Mouse (Mus musculus) monocyte, adult 5-6 weeks (primary cell): ENCODE data around the gene Cdk13. TPM values are rescaled to one million over a fixed set of nuclear protein-coding genes. Genes with fewer than 3 reads are reported as not detected.

Experiments used
- ATAC-seq: fragments of 153-309, 156-312 bp; replicated peaks from 2 replicates; pipeline ENCODE4 v1.8.0; 2017; ENCODE audit warnings: mild to moderate bottlenecking; ENCODE audit not compliant: low TSS enrichment, insufficient number of reproducible peaks, severe bottlenecking, poor library complexity, low FRiP score
- total RNA-seq: library from RNA; stranded (forward); fragments of 200-1000, 200-491, 200-594 nt; gene quantifications from 3 replicates; pipeline ENCODE4 v1.2.3, GENCODE M21; 2017

The Cdk13 gene
- total RNA-seq, 1 experiment from 2014 or later = 114 TPM

DNA sequence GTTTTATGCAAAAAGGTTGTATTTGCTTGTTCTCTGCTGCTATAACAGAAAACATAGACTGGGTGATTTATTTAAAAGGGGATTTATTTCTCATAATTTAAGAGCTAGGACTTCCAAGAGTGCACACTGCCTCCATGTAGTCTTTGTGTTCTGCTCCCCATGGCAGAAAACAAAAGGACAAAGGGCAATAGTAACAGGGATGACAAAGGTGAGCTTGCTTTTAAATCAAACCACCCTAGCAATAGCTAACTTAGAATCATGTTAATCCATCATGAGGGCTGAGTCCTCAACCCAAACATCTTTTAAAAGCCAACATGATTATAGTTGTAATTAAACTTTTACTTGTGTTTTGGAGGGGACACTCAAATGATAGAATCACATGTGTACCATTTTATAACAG, 115.4 kb downstream of the Cdk13 start:
- no peak for ATAC-seq

DNA sequence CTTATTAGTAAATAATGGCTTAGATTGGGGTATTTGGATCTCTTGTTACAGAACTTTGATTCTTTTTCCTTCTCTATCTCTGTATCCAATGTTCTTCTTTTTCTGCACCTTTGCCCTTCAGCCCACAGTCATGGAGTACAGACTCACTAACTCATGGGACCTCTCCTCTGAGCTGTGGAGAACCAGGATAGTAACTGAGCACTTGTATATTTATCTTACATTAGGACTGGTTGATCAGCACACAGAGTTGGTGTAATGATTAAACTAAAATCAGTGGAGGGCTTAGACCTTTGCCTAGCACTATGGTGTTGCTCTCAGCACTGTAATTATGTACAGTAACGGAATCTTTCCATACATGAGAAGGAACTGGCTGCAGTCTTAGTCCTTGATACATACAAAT, 133.8 kb downstream of the Cdk13 start:
- no peak for ATAC-seq

DNA sequence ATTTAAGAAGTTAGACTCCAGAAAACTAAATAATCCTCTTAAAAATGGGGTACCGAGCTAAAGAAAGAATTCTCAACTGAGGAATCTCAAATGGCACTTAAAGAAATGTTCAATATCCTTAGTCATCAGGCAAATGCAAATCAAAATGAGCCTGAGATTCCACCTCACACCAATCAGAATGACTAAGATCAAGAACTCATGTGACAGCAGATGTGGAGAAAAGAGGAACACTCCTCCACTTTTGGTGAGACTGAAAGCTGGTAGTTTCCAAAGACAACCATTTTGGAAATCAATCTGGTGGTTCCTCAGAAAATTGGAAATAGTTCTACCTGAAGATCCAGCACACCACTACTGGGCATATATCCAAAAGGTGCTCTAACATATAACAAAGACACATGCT, 137.5 kb downstream of the Cdk13 start:
- ATAC-seq = no peak

Other genes with a start within 250 kb of the Cdk13 start
- gene Mplkip, start 109.9 kb downstream of the Cdk13 start, total RNA-seq = 13.9 to 49.2 TPM (median 36.4 TPM) in 3 replicates
- gene Sugct, start 109.5 kb downstream of the Cdk13 start, total RNA-seq = not detected in 3 replicates
- gene Rala, start 139.1 kb upstream of the Cdk13 start, total RNA-seq = 52.1 to 58.2 TPM (median 55.3 TPM) in 3 replicates
- 8.9 to 17.6 TPM (median 10.3 TPM) in 3 replicates for gene Yae1d1, start 188.3 kb upstream of the Cdk13 start, total RNA-seq